Mouse (Mus musculus) G1E (cell line): Measurements from ENCODE around the gene Fosl1. TPM values are rescaled to one million over a fixed set of nuclear protein-coding genes. Genes with fewer than 3 reads are reported as not detected.

ENCODE experiments used
- ATAC-seq: 2 replicates; pipeline ENCODE4 v1.8.0; 2016; ENCODE audit warnings: mild to moderate bottlenecking; ENCODE audit not compliant: insufficient number of reproducible peaks, poor library complexity, low FRiP score, severe bottlenecking; ENCODE audit errors: extremely low read depth
- DNase-seq: peaks from one replicate; pipeline ENCODE4 v3.0.0; 2012; ENCODE audit warnings: low spot score
- H3K27me3 ChIP-seq: 2 replicates; pipeline ENCODE4 v1.6.1; 2012; ENCODE audit warnings: mild to moderate bottlenecking, low read length, inconsistent platforms; ENCODE audit not compliant: insufficient read depth
- H3K36me3 ChIP-seq: replicated peaks from 2 replicates; pipeline ENCODE3; 2012; ENCODE audit warnings: mild to moderate bottlenecking, inconsistent platforms
- H3K4me1 ChIP-seq: 2 replicates; pipeline ENCODE4 v1.6.1; 2012; ENCODE audit warnings: low read depth, low read length, inconsistent platforms, mixed read lengths; ENCODE audit not compliant: insufficient read depth
- H3K4me3 ChIP-seq: 2 replicates; pipeline ENCODE4 v1.5.1; 2012; ENCODE audit warnings: low read depth, mild to moderate bottlenecking, inconsistent platforms, low read length, moderate library complexity, mixed read lengths
- H3K9me3 ChIP-seq: replicated peaks from 2 replicates; pipeline ENCODE4 v1.6.1; 2012; ENCODE audit warnings: inconsistent platforms
- CTCF ChIP-seq: IDR thresholded peaks from 2 replicates; pipeline ENCODE4 v1.5.1; 2012; ENCODE audit warnings: low read depth, low read length, inconsistent platforms, mixed read lengths
- GATA1 ChIP-seq: IDR thresholded peaks from 2 replicates; pipeline ENCODE4 v1.6.1; 2012; ENCODE audit warnings: borderline replicate concordance, low read length, inconsistent platforms, mixed read lengths
- GATA2 ChIP-seq: IDR thresholded peaks from 2 replicates; pipeline ENCODE4 v1.6.1; 2012; ENCODE audit warnings: low read depth, low read length, inconsistent platforms, borderline replicate concordance
- POLR2AphosphoS5 ChIP-seq: IDR thresholded peaks from 2 replicates; pipeline ENCODE4 v1.6.1; 2012; ENCODE audit warnings: low read depth, low read length, inconsistent platforms; ENCODE audit not compliant: insufficient replicate concordance
- TAL1 ChIP-seq: conservative IDR thresholded peaks from 2 replicates; pipeline ENCODE4 v1.6.1; 2012; ENCODE audit warnings: low read depth, low read length, inconsistent platforms, mixed read lengths
- polyA plus RNA-seq: library from polyadenylated mRNA; stranded (reverse); fragments of >175 nt; gene quantifications from 2 replicates; pipeline ENCODE4 v1.2.3, GENCODE M21; 2012
- total RNA-seq, 2 experiments: library from RNA; stranded (forward) in 1 of 2; stranded (reverse) in 1 of 2; fragments of 200-1000 nt in 1 of 2; fragments of >200 nt in 1 of 2; fragmentation: Nextera tagmentation in 1 of 2; gene quantifications; 2 replicates each; pipeline ENCODE4 v1.2.3; 2014 to 2017

Fosl1 gene
- total and polyA plus RNA-seq, 3 experiments = 0.90 to 3.4 (median 1.9) TPM

DNA sequence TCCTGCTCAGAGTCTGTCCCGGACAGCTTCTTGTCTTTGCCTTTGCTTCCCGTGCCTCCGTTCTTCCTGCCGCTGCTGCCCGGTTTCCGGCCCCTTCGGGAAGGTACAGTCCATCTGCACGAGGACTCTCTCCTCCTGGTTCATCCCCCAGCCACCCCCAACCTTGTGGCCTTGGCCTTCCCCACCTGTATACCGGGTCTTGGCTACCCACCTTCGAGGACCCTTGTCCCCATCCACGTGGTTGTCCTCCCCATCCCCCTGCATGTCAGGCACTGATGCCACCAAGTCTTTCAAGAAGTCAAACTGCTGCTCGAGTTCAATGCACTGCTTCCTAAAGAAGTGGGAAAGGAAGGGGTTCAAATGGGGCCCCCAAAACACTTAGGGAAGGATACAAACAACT lies 23.8 kb upstream of the Fosl1 start:
- TF ChIP-seq POLR2AphosphoS5 (no peak), TAL1 (no peak), CTCF (no peak), GATA1 (no peak), GATA2 (no peak)
- Histone ChIP-seq H3K27me3 (no peaks in the 10 kb centered on the region), H3K4me1 (peaks cover 50% of the 10 kb centered on the region), H3K36me3 (peaks cover 70% of the 10 kb centered on the region), H3K9me3 (no peaks in the 10 kb centered on the region), H3K4me3 (peak overlapping the region; percentile 100)
- no peak for DNase-seq
- ATAC-seq = no peak

GRCm38 (mm10) chr19:5424092-5424781 lies 23.1 kb upstream of the Fosl1 start:
- ATAC-seq (no peak), DNase-seq (peak; percentile 51)
- no peak for TF ChIP-seq CTCF
- TF ChIP-seq POLR2AphosphoS5 = no peak
- TF ChIP-seq GATA2 = no peak
- no peak for TF ChIP-seq GATA1
- TF ChIP-seq TAL1 = no peak
- Histone ChIP-seq H3K4me3 (peak overlapping the region; percentile 100), H3K4me1 (peaks cover 55% of the 10 kb centered on the region), H3K36me3 (peaks cover 74% of the 10 kb centered on the region), H3K9me3 (no peaks in the 10 kb centered on the region), H3K27me3 (no peaks in the 10 kb centered on the region)

- H3K4me1 ChIP-seq = peaks cover 55% of the 10 kb centered on the region
- ATAC-seq (peak; percentile 76), DNase-seq (peak; percentile 97)
- H3K27me3 ChIP-seq = no peaks in the 10 kb centered on the region
- H3K4me3 ChIP-seq = peak within 1 kb of the TSS; percentile 100
- H3K9me3 ChIP-seq = no peaks in the 10 kb centered on the region
- TF ChIP-seq GATA2 (no peak), GATA1 (no peak), POLR2AphosphoS5 (no peak)
- peaks cover 76% of the 10 kb centered on the region for H3K36me3 ChIP-seq
Observed at GRCm38 (mm10) chr19:5424782-5425741, 22.3 kb upstream of the Fosl1 start, which contains the start of the genes Drap1 and AI837181. Drap1 (minus strand) TSS chr19:5424979. AI837181 (plus strand) TSS chr19:5425144.

DNA sequence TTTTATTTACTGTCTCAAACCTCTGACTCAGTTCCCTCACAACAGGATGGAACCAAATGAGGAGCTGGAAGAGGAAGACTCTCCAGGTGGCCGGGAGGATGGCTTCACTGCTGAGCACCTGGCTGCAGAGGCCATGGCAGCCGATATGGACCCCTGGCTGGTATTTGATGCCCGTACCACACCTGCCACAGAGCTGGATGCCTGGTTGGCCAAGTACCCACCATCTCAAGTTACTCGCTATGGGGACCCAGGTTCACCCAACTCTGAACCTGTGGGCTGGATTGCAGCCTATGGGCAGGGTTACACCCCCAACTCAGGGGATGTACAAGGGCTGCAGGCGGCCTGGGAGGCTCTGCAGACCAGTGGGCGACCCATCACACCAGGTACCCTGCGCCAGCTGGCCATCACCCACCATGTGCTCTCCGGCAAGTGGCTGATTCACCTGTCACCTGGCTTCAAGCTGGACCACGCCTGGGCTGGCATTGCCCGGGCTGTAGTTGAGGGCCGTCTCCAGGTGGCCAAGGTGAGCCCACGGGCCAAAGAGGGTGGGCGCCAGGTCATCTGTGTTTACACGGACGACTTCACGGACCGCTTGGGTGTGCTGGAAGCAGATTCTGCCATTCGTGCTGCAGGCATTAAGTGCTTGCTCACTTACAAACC lies 21.3 kb upstream of the Fosl1 start:
- Histone ChIP-seq H3K4me1 (peaks cover 52% of the 10 kb centered on the region), H3K36me3 (peaks cover 70% of the 10 kb centered on the region), H3K9me3 (no peaks in the 10 kb centered on the region), H3K27me3 (no peaks in the 10 kb centered on the region), H3K4me3 (peak overlapping the region; percentile 100)
- DNase-seq (no peak), ATAC-seq (no peak)
- TF ChIP-seq GATA1 (no peak), CTCF (no peak), GATA2 (no peak), TAL1 (no peak), POLR2AphosphoS5 (no peak; the same call in 1 of the 2 replicates)

GRCm38 (mm10) chr19:5426640-5427290 lies 20.6 kb upstream of the Fosl1 start:
- Histone ChIP-seq H3K4me3 (peak overlapping the region; percentile 100; the same call in 1 of the 2 replicates), H3K4me1 (peaks cover 51% of the 10 kb centered on the region)
- DNase-seq = no peak

DNA sequence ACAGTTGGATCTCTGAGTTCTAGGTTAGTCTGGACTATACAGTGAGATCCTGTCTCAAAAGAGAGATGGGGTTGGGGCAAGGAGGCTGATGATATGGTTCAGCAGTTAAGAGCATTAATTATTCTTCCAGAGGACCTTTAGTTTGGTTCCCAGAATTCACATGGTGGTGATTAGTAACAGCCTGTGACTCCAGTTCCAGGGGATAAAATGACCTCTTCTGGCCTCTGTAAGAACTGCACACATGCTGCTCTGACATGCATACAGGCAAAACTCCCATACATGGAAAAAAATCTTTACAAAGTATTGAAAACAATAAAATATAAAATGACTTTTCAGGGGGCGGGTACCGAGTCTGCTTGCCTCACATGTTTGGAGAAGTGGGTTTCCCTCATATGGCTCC lies 19.3 kb upstream of the Fosl1 start:
- Histone ChIP-seq H3K9me3 (no peaks in the 10 kb centered on the region), H3K4me1 (peaks cover 46% of the 10 kb centered on the region)
- no peak for DNase-seq

More at GRCm38 (mm10) chr19:5426640-5427290, 20.6 kb upstream of the Fosl1 start:
- Histone ChIP-seq H3K36me3 (peaks cover 63% of the 10 kb centered on the region), H3K27me3 (no peaks in the 10 kb centered on the region; the same call in 1 of the 2 replicates), H3K9me3 (no peaks in the 10 kb centered on the region)
- TF ChIP-seq CTCF = no peak
- ATAC-seq = no peak

More for the DNA sequence above, 19.3 kb upstream of the Fosl1 start:
- Histone ChIP-seq H3K36me3 (peaks cover 50% of the 10 kb centered on the region), H3K4me3 (no peak overlapping the region), H3K27me3 (no peaks in the 10 kb centered on the region; the same call in 1 of the 2 replicates)
- TF ChIP-seq CTCF (peak; percentile 36; the same call in 1 of the 2 replicates), TAL1 (no peak)
- ATAC-seq = no peak
